Mouse (Mus musculus) gastrocnemius, postnatal 14 days (tissue): ENCODE measurements at regions not wholly inside any gene's neighbourhood (a gene's known extent, or its start where the extent isn't known, plus 50 kb on each side); places are given as distances from the start of the nearest gene placed in this dataset.
A peak's percentile ranks its signal among the peaks of the same experiment; 100 is the strongest.

ENCODE experiments used
- DNase-seq: peaks from one replicate; pipeline ENCODE4 v3.0.0; 2021; ENCODE audit warnings: mixed read lengths
- intact Hi-C: fragments of 180-260 bp; cut with DNase I; formaldehyde crosslinking; loops from one replicate; pipeline ENCODE4 v1.15.1; 2025; ENCODE audit warnings: low total_unique reads

GRCm38 (mm10) chr17:15199235-15199634 lies 157.9 kb upstream of the Gm3448 start:
- DNase-seq, result no peak
- intact Hi-C loops, result no loop called here

GRCm38 (mm10) chr17:15197361-15197760 lies 156.0 kb upstream of the Gm3448 start:
- intact Hi-C loops, result no loop called here
- DNase-seq, result no peak

GRCm38 (mm10) chr17:15195819-15196218 lies 154.5 kb upstream of the Gm3448 start:
- intact Hi-C loops, result no loop called here
- peak; percentile 59 for DNase-seq

GRCm38 (mm10) chr17:15194894-15195461 lies 153.6 kb upstream of the Gm3448 start:
- intact Hi-C loops, result no loop called here
- peak; percentile 85 for DNase-seq

- DNase-seq, result no peak
- intact Hi-C loops, result no loop called here
Observed at GRCm38 (mm10) chr17:15193831-15194230, 152.5 kb upstream of the Gm3448 start.

- no peak for DNase-seq
- intact Hi-C loops, result no loop called here
Observed at GRCm38 (mm10) chr17:15192840-15193239, 151.5 kb upstream of the Gm3448 start.

- intact Hi-C loops, result loop anchor here (10.0 kb wide), 1 partner anchor 190 kb away; the partner anchor contains the start of gene Dll1
- no peak for DNase-seq
Observed at GRCm38 (mm10) chr17:15185217-15185616, 143.9 kb upstream of the Gm3448 start.

- no peak for DNase-seq
- intact Hi-C loops, result loop anchor here (10.0 kb wide), 1 partner anchor 191 kb away; the partner anchor contains the start of gene Dll1
Observed at GRCm38 (mm10) chr17:15183800-15184199, 142.5 kb upstream of the Gm3448 start.

GRCm38 (mm10) chr17:15182105-15182504 lies 140.8 kb upstream of the Gm3448 start:
- DNase-seq, result no peak
- intact Hi-C loops, result loop anchor here (10.0 kb wide), 1 partner anchor 193 kb away; the partner anchor contains the start of gene Dll1

GRCm38 (mm10) chr17:15180223-15180860 lies 139.0 kb upstream of the Gm3448 start:
- intact Hi-C loops, result loop anchor here (10.0 kb wide), 1 partner anchor 194 kb away; the partner anchor contains the start of gene Dll1

GRCm38 (mm10) chr17:15179411-15179951 lies 138.1 kb upstream of the Gm3448 start:
- DNase-seq, result no peak
- intact Hi-C loops, result no loop called here

More at GRCm38 (mm10) chr17:15180223-15180860, 139.0 kb upstream of the Gm3448 start:
- DNase-seq, result no peak

- no peak for DNase-seq
- intact Hi-C loops, result no loop called here
Observed at GRCm38 (mm10) chr17:15177390-15177789, 136.1 kb upstream of the Gm3448 start.

GRCm38 (mm10) chr17:15174354-15174953 lies 133.1 kb upstream of the Gm3448 start:
- no peak for DNase-seq
- intact Hi-C loops, result no loop called here

GRCm38 (mm10) chr17:15167927-15168326 lies 126.6 kb upstream of the Gm3448 start:
- no peak for DNase-seq
- intact Hi-C loops, result no loop called here

GRCm38 (mm10) chr17:15157693-15158333 lies 116.5 kb upstream of the Gm3448 start:
- intact Hi-C loops, result no loop called here

GRCm38 (mm10) chr17:15152996-15153735 lies 111.8 kb upstream of the Gm3448 start:
- no peak for DNase-seq
- intact Hi-C loops, result no loop called here

More at GRCm38 (mm10) chr17:15157693-15158333, 116.5 kb upstream of the Gm3448 start:
- DNase-seq, result no peak

- intact Hi-C loops, result no loop called here
- DNase-seq, result no peak
Observed at GRCm38 (mm10) chr17:15152477-15152876, 111.1 kb upstream of the Gm3448 start.

GRCm38 (mm10) chr17:15151695-15152094 lies 110.4 kb upstream of the Gm3448 start:
- DNase-seq, result no peak
- intact Hi-C loops, result no loop called here

- intact Hi-C loops, result no loop called here
- DNase-seq, result no peak
Observed at GRCm38 (mm10) chr17:15146607-15147006, 105.3 kb upstream of the Gm3448 start.
